Mouse (Mus musculus) heart, postnatal 10 days (tissue): Measurements from ENCODE around the gene Lrrc3c. TPM values are rescaled to one million over a fixed set of nuclear protein-coding genes. Genes with fewer than 3 reads are reported as not detected.
"Not testable (repeated sequence)": the region's sequence is repeated elsewhere in the genome, so short reads cannot be mapped to it uniquely, and the experiment has no call there.

Experiments
- DNase-seq, 2 experiments: peaks; one replicate each; pipeline ENCODE4 v3.0.0; 2021
- intact Hi-C: fragments of 180-260 bp; cut with DNase I; formaldehyde crosslinking; loops from one replicate; pipeline ENCODE4 v1.15.1; 2025
- total RNA-seq, 2 experiments: library from RNA; stranded (reverse); gene quantifications; 2 replicates each; pipeline ENCODE4 v1.2.3; 2021

The Lrrc3c gene
- total RNA-seq, 2 experiments from 2014 or later, result not detected

GRCm38 (mm10) chr11:98624381-98624780 lies 26.3 kb downstream of the Lrrc3c start:
- intact Hi-C loops, DNase-seq: not testable (repeated sequence)

- DNase-seq, result no peak
- intact Hi-C loops, result no loop called here
These were observed 27.7 kb downstream of the Lrrc3c start, which contains the start of the genes Gm12355 and Gsdma3 for GRCm38 (mm10) chr11:98625611-98626410. Gene Gm12355, minus strand, starts transcription at chr11:98625661. Gene Gsdma3, plus strand, starts transcription at chr11:98626360.

GRCm38 (mm10) chr11:98628706-98629105 lies 30.6 kb downstream of the Lrrc3c start:
- no peak for DNase-seq
- intact Hi-C loops, result no loop called here

- DNase-seq, result no peak
- intact Hi-C loops, result no loop called here
These were observed 32.6 kb downstream of the Lrrc3c start for GRCm38 (mm10) chr11:98630646-98631045.

GRCm38 (mm10) chr11:98635312-98635970 lies 37.4 kb downstream of the Lrrc3c start:
- peak in 1 of 2 experiments; percentile 24 for DNase-seq
- intact Hi-C loops, result loop anchor here (2.0 kb wide), 1 partner anchor 19 kb away; no protein-coding TSS in a partner anchor

GRCm38 (mm10) chr11:98637501-98637900 lies 39.4 kb downstream of the Lrrc3c start:
- intact Hi-C loops, result loop anchor here (1.0 kb wide), 1 partner anchor 31 kb away; no protein-coding TSS in a partner anchor
- no peak for DNase-seq

- no peak for DNase-seq
- intact Hi-C loops, result no loop called here
These were observed 42.0 kb downstream of the Lrrc3c start for GRCm38 (mm10) chr11:98640091-98640490.

- intact Hi-C loops, result no loop called here
- DNase-seq, result no peak
These were observed 46.7 kb downstream of the Lrrc3c start for GRCm38 (mm10) chr11:98644757-98645156.

- intact Hi-C loops, result no loop called here
- no peak for DNase-seq
These were observed 47.9 kb downstream of the Lrrc3c start for GRCm38 (mm10) chr11:98645946-98646345.

- no peak for DNase-seq
- intact Hi-C loops, result no loop called here
These were observed 48.4 kb downstream of the Lrrc3c start, which contains the start of gene Gsdma2 for GRCm38 (mm10) chr11:98646459-98646858. Gene Gsdma2, plus strand, starts transcription at chr11:98646759.

Other genes starting within 250 kb of the Lrrc3c start
- gene Ppp1r1b, start 249.9 kb upstream of the Lrrc3c start, total RNA-seq, result 1 to 10 TPM; 2.7 to 4.0 TPM
- 10 to 100 TPM; 23.9 to 24.5 TPM for gene Stard3, start 239.9 kb upstream of the Lrrc3c start, total RNA-seq
- 100 to 1,000 TPM; 469 to 500 TPM for gene Tcap, start 214.5 kb upstream of the Lrrc3c start, total RNA-seq
- gene Pnmt, start 211.8 kb upstream of the Lrrc3c start, total RNA-seq, result under 1 TPM in 1 of 2 experiments, not detected in 1; 0.31 TPM
- gene Pgap3, start 197.8 kb upstream of the Lrrc3c start, total RNA-seq, result 10 to 100 TPM; 14.5 to 17.8 TPM
- gene Erbb2, start 185.8 kb upstream of the Lrrc3c start, total RNA-seq, result 10 to 100 TPM; 12.7 to 19.3 TPM
- 10 to 100 TPM; 48.9 to 52.1 TPM for gene Mien1, start 159.3 kb upstream of the Lrrc3c start, total RNA-seq
- gene Grb7, start 151.9 kb upstream of the Lrrc3c start, total RNA-seq, result not detected
- gene Ikzf3, start 52.3 kb upstream of the Lrrc3c start, total RNA-seq, result under 1 TPM; 0.84 to 0.98 TPM
- not detected for gene Zpbp2, start 47.2 kb upstream of the Lrrc3c start, total RNA-seq
- gene Ormdl3, start 10.9 kb upstream of the Lrrc3c start, total RNA-seq, result 10 to 100 TPM; 46.6 to 48.9 TPM
- 10 to 100 TPM; 15.6 to 18.0 TPM for gene Gm12355, start 27.4 kb downstream of the Lrrc3c start, total RNA-seq
- 1 to 10 TPM; 4.0 to 5.3 TPM for gene Gsdma3, start 28.1 kb downstream of the Lrrc3c start, total RNA-seq
- under 1 TPM; 0.24 to 0.30 TPM for gene Gsdma2, start 48.5 kb downstream of the Lrrc3c start, total RNA-seq
- not detected for gene Gsdma, start 66.1 kb downstream of the Lrrc3c start, total RNA-seq
- 100 to 1,000 TPM; 131 to 132 TPM for gene Psmd3, start 84.3 kb downstream of the Lrrc3c start, total RNA-seq
- gene Csf3, start 103.0 kb downstream of the Lrrc3c start, total RNA-seq, result not detected
- 10 to 100 TPM; 44.9 to 52.1 TPM for gene Med24, start 131.1 kb downstream of the Lrrc3c start, total RNA-seq
- 100 to 1,000 TPM; 172 to 190 TPM for gene Thra, start 142.3 kb downstream of the Lrrc3c start, total RNA-seq
- 10 to 100 TPM; 31.1 to 32.7 TPM for gene Nr1d1, start 177.0 kb downstream of the Lrrc3c start, total RNA-seq
- gene Msl1, start 197.2 kb downstream of the Lrrc3c start, total RNA-seq, result 10 to 100 TPM; 70.3 to 83.4 TPM
- gene Casc3, start 206.6 kb downstream of the Lrrc3c start, total RNA-seq, result 10 to 100 TPM; 29.0 to 29.7 TPM
- gene Rapgefl1, start 238.5 kb downstream of the Lrrc3c start, total RNA-seq, result under 1 TPM; 0.79 to 0.87 TPM